Mouse (Mus musculus) CH12.LX (cell line): ENCODE data around the gene Cabp2.

Source experiments
- BHLHE40 ChIP-seq: IDR thresholded peaks from 2 replicates; pipeline ENCODE4 v1.6.1; 2011; ENCODE audit warnings: mild to moderate bottlenecking, low read depth, low read length, improper control_type of control experiment
- CTCF ChIP-seq, 2 experiments: IDR thresholded peaks in 1 of 2; conservative IDR thresholded peaks in 1 of 2; 2 replicates each; pipeline ENCODE4 v1.5.1; 2011 to 2012; ENCODE audit warnings: low read depth in 2 of 2, low read length in 2 of 2, improper control_type of control experiment in 1 of 2, inconsistent platforms in 1 of 2, mild to moderate bottlenecking in 1 of 2, moderate library complexity in 1 of 2
- JUN ChIP-seq: IDR thresholded peaks from 2 replicates; pipeline ENCODE4 v1.6.1; 2011; ENCODE audit warnings: low read depth, mild to moderate bottlenecking, low read length, improper control_type of control experiment, moderate library complexity; ENCODE audit not compliant: insufficient read depth
- MAFK ChIP-seq: IDR thresholded peaks from 2 replicates; pipeline ENCODE4 v1.6.1; 2011; ENCODE audit warnings: low read length, improper control_type of control experiment; ENCODE audit not compliant: insufficient replicate concordance
- MAX ChIP-seq: IDR thresholded peaks from 2 replicates; pipeline ENCODE4 v1.6.1; 2011; ENCODE audit warnings: low read length, improper control_type of control experiment
- MAZ ChIP-seq: IDR thresholded peaks from 2 replicates; pipeline ENCODE4 v1.6.1; 2012; ENCODE audit warnings: low read depth, mild to moderate bottlenecking, inconsistent platforms, low read length, improper control_type of control experiment, moderate library complexity
- MEF2A ChIP-seq: IDR thresholded peaks from 2 replicates; pipeline ENCODE4 v1.6.1; 2014; ENCODE audit warnings: low read depth, mild to moderate bottlenecking, inconsistent platforms, low read length, improper control_type of control experiment, borderline replicate concordance
- MXI1 ChIP-seq: IDR thresholded peaks from 2 replicates; pipeline ENCODE4 v1.6.1; 2011; ENCODE audit warnings: mild to moderate bottlenecking, low read depth, low read length, improper control_type of control experiment
- POLR2A ChIP-seq: IDR thresholded peaks from 2 replicates; pipeline ENCODE4 v1.6.1; 2011; ENCODE audit warnings: low read depth, mild to moderate bottlenecking, improper control_type of control experiment, low read length
- UBTF ChIP-seq: IDR thresholded peaks from 2 replicates; pipeline ENCODE4 v1.6.1; 2012; ENCODE audit warnings: low read depth, mild to moderate bottlenecking, inconsistent platforms, low read length, improper control_type of control experiment, moderate library complexity
- ZKSCAN1 ChIP-seq: IDR thresholded peaks from 2 replicates; pipeline ENCODE4 v1.6.1; 2012; ENCODE audit warnings: low read depth, inconsistent platforms, low read length, improper control_type of control experiment, borderline replicate concordance

GRCm38 (mm10) chr19:4126759-4127495 lies 45.5 kb downstream of the Cabp2 start:
- TF ChIP-seq BHLHE40, result no peak
- no peak for TF ChIP-seq MAFK
- TF ChIP-seq ZKSCAN1, result no peak
- no peak for TF ChIP-seq JUN
- no peak for TF ChIP-seq MAX
- TF ChIP-seq CTCF (conservative IDR thresholded peaks at IDR 0.05 in 1 of 2, IDR thresholded peaks at IDR 0.05 in 1 of 2; ENCODE audit: low read depth in 2 of 2, low read length in 2 of 2), result no peak
- TF ChIP-seq MEF2A, result no peak
- TF ChIP-seq MXI1, result no peak
- no peak for TF ChIP-seq MAZ
- TF ChIP-seq POLR2A, result no peak; the same call in 1 of the 2 replicates
- TF ChIP-seq UBTF, result no peak
